14 mouse cellular contexts compared by ENCODE assay signal in the genomic region with DNA sequence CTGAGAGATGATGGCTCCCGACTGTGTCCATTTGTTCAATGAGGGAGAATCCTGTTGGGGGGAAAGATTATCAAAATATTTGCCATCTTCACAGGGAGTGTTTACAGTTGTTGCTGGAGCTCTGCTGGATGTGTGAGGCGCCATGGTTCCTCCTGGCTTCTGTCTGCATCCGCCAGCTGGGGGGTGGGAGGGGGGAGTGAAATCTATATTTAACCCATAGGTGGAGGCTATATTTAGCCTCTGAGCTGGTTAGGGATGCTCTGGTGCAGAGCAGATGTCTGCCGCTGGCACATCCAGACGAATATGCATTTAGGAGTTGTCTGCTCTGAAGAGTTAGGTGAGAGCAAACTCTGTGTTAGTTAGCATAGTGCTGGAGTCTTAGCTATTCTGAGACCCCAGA.
A peak's percentile ranks its signal among the peaks of the same experiment; 100 is the strongest.
DNase-seq lines count a peak whose midpoint lies in the region; ATAC-seq and TF ChIP-seq lines count a peak whose summit lies in the region.
"Had no signal": no experiment of that assay in that cellular context is flagged by ENCODE, and none has a peak within 500 bp of the region (broad histone marks: within the 10 kb centered on the region; RNA-seq: fewer than 3 reads in every experiment).

No protein-coding gene starts in this region.

- no peaks in the 10 kb centered on the region for H3K27me3 ChIP-seq in hindbrain, postnatal 0 days (ENCODE audit: insufficient read depth, low read length)
- no peaks in the 10 kb centered on the region for H3K27me3 ChIP-seq in hindbrain, embryonic 14.5 days (ENCODE audit: control insufficient read depth, insufficient read depth, low read length)

- peak; percentile 78 for ATAC-seq in frontal cortex, adult (ENCODE audit: low TSS enrichment)
- peak; percentile 56 for ATAC-seq in hindbrain, postnatal 0 days
- no peak for ATAC-seq in hindbrain, embryonic 14.5 days (ENCODE audit: low FRiP score)

- no peak overlapping the region for H3K27ac ChIP-seq in hindbrain, postnatal 0 days
- H3K27ac ChIP-seq in hindbrain, embryonic 14.5 days, result no peak overlapping the region
- H3K27ac ChIP-seq in olfactory bulb, adult 2 months (ENCODE audit: insufficient read depth, low read depth, low read length), result 0 out of 2 replicates have a peak overlapping the region, but pooled peaks have one; percentile 18
- H3K27ac ChIP-seq: limb, embryonic 13.5 days had no signal

- DNase-seq in frontal cortex, postnatal 25 days (ENCODE audit: low spot score in 2 of 2), result no peak
- peak; percentile 28 for DNase-seq in hindbrain, postnatal 0 days (ENCODE audit: low spot score)
- DNase-seq in hindbrain, embryonic 14.5 days (ENCODE audit: low spot score), result no peak
- DNase-seq in NIH3T3 (ENCODE audit: low read depth), result peak; percentile 12
- no peak for DNase-seq in natural killer cell, adult 2 months (ENCODE audit: low spot score in 2 of 2)
- DNase-seq in cerebellum, adult 11-12 months, result no peak
- DNase-seq: adrenal gland, postnatal 10 days; B cell, adult 2 months; cerebellum, postnatal 25 days; lung, adult 2 months had no signal

- no peaks in the 10 kb centered on the region for H3K36me3 ChIP-seq in hindbrain, postnatal 0 days (ENCODE audit: insufficient read depth, low read length)
- H3K36me3 ChIP-seq in hindbrain, embryonic 14.5 days (replicated peaks; ENCODE audit: control insufficient read depth, insufficient read depth), result no peaks in the 10 kb centered on the region
- H3K36me3 ChIP-seq: limb, embryonic 13.5 days had no signal

- H3K4me1 ChIP-seq in hindbrain, postnatal 0 days (ENCODE audit: insufficient read depth, low read length), result no peaks in the 10 kb centered on the region
- no peaks in the 10 kb centered on the region for H3K4me1 ChIP-seq in hindbrain, embryonic 14.5 days (replicated peaks; ENCODE audit: control insufficient read depth, insufficient read depth, low read length)
- H3K4me1 ChIP-seq in olfactory bulb, adult 2 months (ENCODE audit: control insufficient read depth, insufficient read depth, low read length), result peaks cover 8% of the 10 kb centered on the region

- no peak for TF ChIP-seq CTCF in hindbrain, postnatal 0 days (IDR thresholded peaks at IDR 0.05; ENCODE audit: low read depth)
- no peak for TF ChIP-seq CTCF in olfactory bulb, adult 2 months (IDR thresholded peaks at IDR 0.05; ENCODE audit: insufficient read depth, low read depth, low read length)

- no peak overlapping the region for H3K9ac ChIP-seq in hindbrain, postnatal 0 days (replicated peaks; ENCODE audit: low read length)
- no peak overlapping the region for H3K9ac ChIP-seq in hindbrain, embryonic 14.5 days
- H3K9ac ChIP-seq: limb, embryonic 13.5 days had no signal

- H3K9me3 ChIP-seq in hindbrain, postnatal 0 days (ENCODE audit: low read length), result no peaks in the 10 kb centered on the region
- no peaks in the 10 kb centered on the region for H3K9me3 ChIP-seq in hindbrain, embryonic 14.5 days (ENCODE audit: control insufficient read depth, low read length)
- H3K9me3 ChIP-seq: limb, embryonic 13.5 days had no signal

- H3K4me2 ChIP-seq in hindbrain, postnatal 0 days (ENCODE audit: low read depth, low read length), result no peak overlapping the region
- no peak overlapping the region for H3K4me2 ChIP-seq in hindbrain, embryonic 14.5 days (replicated peaks)
- H3K4me2 ChIP-seq: limb, embryonic 13.5 days; midbrain, embryonic 11.5 days had no signal

- no peak for TF ChIP-seq POLR2A in olfactory bulb, adult 2 months (IDR thresholded peaks at IDR 0.05; ENCODE audit: insufficient read depth, low read depth, low read length)

- H3K4me3 ChIP-seq in hindbrain, postnatal 0 days (ENCODE audit: low read length), result no peak overlapping the region
- H3K4me3 ChIP-seq in hindbrain, embryonic 14.5 days (replicated peaks; ENCODE audit: low read length), result no peak overlapping the region
- no peak overlapping the region for H3K4me3 ChIP-seq in olfactory bulb, adult 2 months (ENCODE audit: insufficient read depth, low read depth, low read length)
- H3K4me3 ChIP-seq: limb, embryonic 13.5 days had no signal

- 58% methylated on average over 5 of the region's 5 CpGs for WGBS in hindbrain, postnatal 0 days
- 74% methylated on average over 5 of the region's 5 CpGs for WGBS in hindbrain, embryonic 14.5 days
- WGBS in olfactory bulb, adult 2 months, result 43% methylated on average over 5 of the region's 5 CpGs

Comparison
In these comparisons a context has a peak if more than half of its experiments do, and no peak if none do; other contexts are left out.
1. DNase-seq: peak in hindbrain, postnatal 0 days (single experiment) and NIH3T3 (single experiment); none in frontal cortex, postnatal 25 days (0 of 2), hindbrain, embryonic 14.5 days (single experiment), natural killer cell, adult 2 months (0 of 2) and cerebellum, adult 11-12 months (single experiment).